Mouse (Mus musculus) kidney, adult 8-10 months (tissue): ENCODE data around the gene Shq1.

Experiments
- DNase-seq, 2 experiments: peaks; one replicate each; pipeline ENCODE4 v3.0.0; 2022

The Shq1 gene

GRCm38 (mm10) chr6:100527972-100528371, 143.0 kb downstream of the Shq1 start:
- DNase-seq = peak in 1 of 2 experiments; percentile 27

- no peak for DNase-seq
These were observed 143.8 kb downstream of the Shq1 start for GRCm38 (mm10) chr6:100527161-100527560.

GRCm38 (mm10) chr6:100526066-100526465, 144.9 kb downstream of the Shq1 start:
- DNase-seq = no peak

GRCm38 (mm10) chr6:100525496-100525895, 145.5 kb downstream of the Shq1 start:
- peak; percentile 22 to 59 for DNase-seq

- DNase-seq = no peak
These were observed 148.5 kb downstream of the Shq1 start for GRCm38 (mm10) chr6:100522495-100522894.

- no peak for DNase-seq
These were observed 149.2 kb downstream of the Shq1 start for GRCm38 (mm10) chr6:100521615-100522398.

- DNase-seq = no peak
These were observed 150.3 kb downstream of the Shq1 start for GRCm38 (mm10) chr6:100520558-100521099.

- DNase-seq = no peak
These were observed 151.1 kb downstream of the Shq1 start for GRCm38 (mm10) chr6:100519837-100520236.
